Mouse (Mus musculus): ENCODE results near the gene Zgpat. TPM values are rescaled to one million over a fixed set of nuclear protein-coding genes. Genes with fewer than 3 reads are reported as not detected.

Gene Zgpat
- polyA plus RNA-seq, 1 experiment from 2014 or later: 74.4 TPM

GRCm38 (mm10) chr2:181365655-181366075 lies 937 bp downstream of the Zgpat start:
- peak overlapping the region; percentile 86 for H3K4me3 ChIP-seq
- H3K9ac ChIP-seq: peak overlapping the region; percentile 89
- WGBS: 0% methylated on average over 20 of the region's 20 CpGs
- H3K4me1 ChIP-seq: peaks cover 28% of the 10 kb centered on the region
- H3K4me2 ChIP-seq (replicated peaks): peak overlapping the region; percentile 93
- H3K27me3 ChIP-seq (replicated peaks): no peaks in the 10 kb centered on the region
- H3K27ac ChIP-seq: peak overlapping the region; percentile 81
- peaks cover 34% of the 10 kb centered on the region for H3K36me3 ChIP-seq
- 0 out of 2 replicates have a peak, but pooled peaks cover 4% of the 10 kb centered on the region for H3K9me3 ChIP-seq
- ATAC-seq (ENCODE audit: low FRiP score, low read depth): peak; percentile 70

GRCm38 (mm10) chr2:181370001-181370400 lies 5.3 kb downstream of the Zgpat start:
- peaks cover 13% of the 10 kb centered on the region for H3K36me3 ChIP-seq
- H3K4me2 ChIP-seq (replicated peaks): no peak overlapping the region
- H3K27ac ChIP-seq: no peak overlapping the region
- H3K27me3 ChIP-seq (replicated peaks): no peaks in the 10 kb centered on the region
- H3K4me3 ChIP-seq: no peak overlapping the region
- H3K9me3 ChIP-seq: 0 out of 2 replicates have a peak, but pooled peaks cover 4% of the 10 kb centered on the region
- ATAC-seq (ENCODE audit: low FRiP score, low read depth): no peak
- H3K9ac ChIP-seq: no peak overlapping the region
- 95% methylated on average over 5 of the region's 5 CpGs for WGBS
- H3K4me1 ChIP-seq: peaks cover 20% of the 10 kb centered on the region

GRCm38 (mm10) chr2:181375787-181376186 lies 11.1 kb downstream of the Zgpat start:
- H3K9ac ChIP-seq: no peak overlapping the region
- peaks cover 27% of the 10 kb centered on the region for H3K36me3 ChIP-seq
- H3K4me3 ChIP-seq: no peak overlapping the region
- H3K27ac ChIP-seq: no peak overlapping the region
- no peaks in the 10 kb centered on the region for H3K4me1 ChIP-seq
- no peak overlapping the region for H3K4me2 ChIP-seq (replicated peaks)
- H3K27me3 ChIP-seq (replicated peaks): no peaks in the 10 kb centered on the region
- no peaks in the 10 kb centered on the region for H3K9me3 ChIP-seq
- ATAC-seq (ENCODE audit: low FRiP score, low read depth): no peak
- WGBS: 90% methylated on average over 2 of the region's 2 CpGs

GRCm38 (mm10) chr2:181377230-181377629 lies 12.5 kb downstream of the Zgpat start:
- Histone ChIP-seq H3K4me3 (no peak overlapping the region), H3K27me3 (replicated peaks) (no peaks in the 10 kb centered on the region), H3K9me3 (no peaks in the 10 kb centered on the region), H3K4me1 (no peaks in the 10 kb centered on the region), H3K4me2 (replicated peaks) (no peak overlapping the region), H3K36me3 (peaks cover 42% of the 10 kb centered on the region), H3K9ac (no peak overlapping the region), H3K27ac (no peak overlapping the region)
- no peak for ATAC-seq (ENCODE audit: low FRiP score, low read depth)
- WGBS: 89% methylated on average over 2 of the region's 2 CpGs

- WGBS: 92% methylated on average over 5 of the region's 5 CpGs
- Histone ChIP-seq H3K27ac (no peak overlapping the region), H3K36me3 (peaks cover 56% of the 10 kb centered on the region)
These were observed 14.0 kb downstream of the Zgpat start for GRCm38 (mm10) chr2:181378701-181379100.

GRCm38 (mm10) chr2:181379778-181380177 lies 15.1 kb downstream of the Zgpat start, which contains the start of gene Lime1:
Lime1 (plus strand) TSS chr2:181380078.
- Histone ChIP-seq H3K4me2 (replicated peaks) (no peak within 1 kb of the TSS), H3K4me3 (no peak within 1 kb of the TSS), H3K27me3 (replicated peaks) (no peaks in the 10 kb centered on the region), H3K36me3 (peaks cover 66% of the 10 kb centered on the region), H3K27ac (no peak within 1 kb of the TSS), H3K9ac (no peak within 1 kb of the TSS), H3K4me1 (no peaks in the 10 kb centered on the region), H3K9me3 (no peaks in the 10 kb centered on the region)
- no peak for ATAC-seq (ENCODE audit: low FRiP score, low read depth)
- 93% methylated on average over 12 of the region's 12 CpGs for WGBS

More at GRCm38 (mm10) chr2:181378701-181379100, 14.0 kb downstream of the Zgpat start:
- H3K4me2 ChIP-seq (replicated peaks): no peak overlapping the region
- H3K27me3 ChIP-seq (replicated peaks): no peaks in the 10 kb centered on the region
- H3K9ac ChIP-seq: no peak overlapping the region
- no peak overlapping the region for H3K4me3 ChIP-seq
- H3K4me1 ChIP-seq: no peaks in the 10 kb centered on the region
- no peaks in the 10 kb centered on the region for H3K9me3 ChIP-seq
- ATAC-seq (ENCODE audit: low FRiP score, low read depth): no peak

- no peak overlapping the region for H3K4me2 ChIP-seq (replicated peaks)
- no peak for ATAC-seq (ENCODE audit: low FRiP score, low read depth)
- peaks cover 70% of the 10 kb centered on the region for H3K36me3 ChIP-seq
These were observed 15.5 kb downstream of the Zgpat start for GRCm38 (mm10) chr2:181380251-181380650.

GRCm38 (mm10) chr2:181381107-181381506 lies 16.4 kb downstream of the Zgpat start:
- H3K27me3 ChIP-seq (replicated peaks): no peaks in the 10 kb centered on the region

More at GRCm38 (mm10) chr2:181380251-181380650, 15.5 kb downstream of the Zgpat start:
- H3K27ac ChIP-seq: no peak overlapping the region
- no peak overlapping the region for H3K4me3 ChIP-seq
- no peak overlapping the region for H3K9ac ChIP-seq
- no peaks in the 10 kb centered on the region for H3K27me3 ChIP-seq (replicated peaks)
- WGBS: 90% methylated on average over 5 of the region's 5 CpGs
- H3K9me3 ChIP-seq: no peaks in the 10 kb centered on the region
- no peaks in the 10 kb centered on the region for H3K4me1 ChIP-seq

GRCm38 (mm10) chr2:181381631-181382306 lies 17.0 kb downstream of the Zgpat start:
- Histone ChIP-seq H3K4me1 (no peaks in the 10 kb centered on the region), H3K9me3 (no peaks in the 10 kb centered on the region), H3K9ac (no peak overlapping the region), H3K27me3 (replicated peaks) (no peaks in the 10 kb centered on the region), H3K4me2 (replicated peaks) (no peak overlapping the region), H3K27ac (no peak overlapping the region), H3K4me3 (no peak overlapping the region), H3K36me3 (peaks cover 83% of the 10 kb centered on the region)
- ATAC-seq (ENCODE audit: low FRiP score, low read depth): no peak
- WGBS: 96% methylated on average over 6 of the region's 6 CpGs

More at GRCm38 (mm10) chr2:181381107-181381506, 16.4 kb downstream of the Zgpat start:
- Histone ChIP-seq H3K27ac (no peak overlapping the region), H3K4me1 (no peaks in the 10 kb centered on the region), H3K36me3 (peaks cover 77% of the 10 kb centered on the region), H3K9me3 (no peaks in the 10 kb centered on the region), H3K9ac (no peak overlapping the region), H3K4me2 (replicated peaks) (no peak overlapping the region), H3K4me3 (no peak overlapping the region)
- ATAC-seq (ENCODE audit: low FRiP score, low read depth): no peak
- whole genome bisulfite sequencing: 94% methylated on average over 5 of the region's 5 CpGs

GRCm38 (mm10) chr2:181384463-181384862 lies 19.7 kb downstream of the Zgpat start:
- no peak for ATAC-seq (ENCODE audit: low FRiP score, low read depth)
- Histone ChIP-seq H3K4me1 (no peaks in the 10 kb centered on the region), H3K4me3 (no peak overlapping the region), H3K9ac (no peak overlapping the region), H3K27me3 (replicated peaks) (no peaks in the 10 kb centered on the region), H3K27ac (no peak overlapping the region), H3K36me3 (peaks cover 74% of the 10 kb centered on the region), H3K4me2 (replicated peaks) (no peak overlapping the region), H3K9me3 (no peaks in the 10 kb centered on the region)
- 88% methylated on average over 7 of the region's 7 CpGs for WGBS

GRCm38 (mm10) chr2:181384919-181385391 lies 20.2 kb downstream of the Zgpat start:
- H3K4me2 ChIP-seq (replicated peaks): no peak overlapping the region
- H3K9me3 ChIP-seq: no peaks in the 10 kb centered on the region
- no peak overlapping the region for H3K9ac ChIP-seq
- no peaks in the 10 kb centered on the region for H3K4me1 ChIP-seq
- no peaks in the 10 kb centered on the region for H3K27me3 ChIP-seq (replicated peaks)
- ATAC-seq (ENCODE audit: low FRiP score, low read depth): no peak
- H3K4me3 ChIP-seq: no peak overlapping the region
- no peak overlapping the region for H3K27ac ChIP-seq
- peaks cover 72% of the 10 kb centered on the region for H3K36me3 ChIP-seq
- 96% methylated on average over 4 of the region's 4 CpGs for WGBS

- no peak overlapping the region for H3K4me3 ChIP-seq
- H3K9ac ChIP-seq: no peak overlapping the region
- WGBS: 97% methylated on average over 3 of the region's 3 CpGs
- H3K4me1 ChIP-seq: no peaks in the 10 kb centered on the region
- no peaks in the 10 kb centered on the region for H3K27me3 ChIP-seq (replicated peaks)
- H3K36me3 ChIP-seq: peaks cover 72% of the 10 kb centered on the region
- H3K4me2 ChIP-seq (replicated peaks): no peak overlapping the region
- H3K27ac ChIP-seq: no peak overlapping the region
- H3K9me3 ChIP-seq: no peaks in the 10 kb centered on the region
- no peak for ATAC-seq (ENCODE audit: low FRiP score, low read depth)
These were observed 21.2 kb downstream of the Zgpat start for GRCm38 (mm10) chr2:181385885-181386284.
